11 mouse cellular contexts compared by ENCODE assay signal in the genomic region with DNA sequence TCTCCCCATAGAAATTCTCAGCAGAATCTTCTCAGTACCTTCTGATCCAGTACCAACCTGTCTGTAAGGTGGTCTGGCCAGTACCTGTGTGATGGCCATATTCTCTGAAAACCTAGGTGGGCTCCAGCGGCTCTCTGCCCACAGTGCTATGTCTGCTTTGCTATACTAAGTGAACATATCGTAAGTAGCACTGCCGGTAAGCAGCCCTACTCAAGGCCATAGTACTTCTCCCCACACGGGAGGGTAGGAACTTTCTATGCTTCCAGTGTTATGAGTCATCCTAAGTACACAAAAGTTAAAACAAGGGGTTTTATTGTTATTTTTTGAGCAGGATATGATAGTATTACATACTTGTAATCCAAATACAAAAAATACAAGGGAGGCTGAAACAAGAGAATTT. TPM values are rescaled to one million over a fixed set of nuclear protein-coding genes. Genes with fewer than 3 reads are reported as not detected.
DNase-seq lines count a peak whose midpoint lies in the region; ATAC-seq and TF ChIP-seq lines count a peak whose summit lies in the region.
"Had no signal": no experiment of that assay in that cellular context is flagged by ENCODE, and none has a peak within 500 bp of the region (broad histone marks: within the 10 kb centered on the region; RNA-seq: fewer than 3 reads in every experiment).

No protein-coding gene starts in this region.

- H3K4me3 ChIP-seq in forebrain, embryonic 13.5 days: no peak overlapping the region
- no peak overlapping the region for H3K4me3 ChIP-seq in forebrain, postnatal 0 days (ENCODE audit: low read depth, low read length)
- H3K4me3 ChIP-seq in lung, adult 2 months (replicated peaks; ENCODE audit: extremely low read depth, low read depth, low read length): peak overlapping the region; percentile 4
- peak overlapping the region; percentile 3 for H3K4me3 ChIP-seq in heart, embryonic 15.5 days

- H3K9me3 ChIP-seq in forebrain, embryonic 13.5 days (replicated peaks): no peaks in the 10 kb centered on the region
- no peaks in the 10 kb centered on the region for H3K9me3 ChIP-seq in forebrain, postnatal 0 days (ENCODE audit: low read length)
- H3K9me3 ChIP-seq in heart, embryonic 15.5 days (replicated peaks): no peaks in the 10 kb centered on the region

- no peak overlapping the region for H3K4me2 ChIP-seq in forebrain, embryonic 13.5 days
- H3K4me2 ChIP-seq in forebrain, postnatal 0 days (ENCODE audit: low read depth): no peak overlapping the region
- H3K4me2 ChIP-seq in heart, embryonic 15.5 days: peak overlapping the region; percentile 53

- peaks cover 58% of the 10 kb centered on the region for H3K4me1 ChIP-seq in forebrain, embryonic 13.5 days
- peaks cover 25% of the 10 kb centered on the region for H3K4me1 ChIP-seq in forebrain, postnatal 0 days (ENCODE audit: insufficient read depth)
- peaks cover 58% of the 10 kb centered on the region for H3K4me1 ChIP-seq in lung, adult 2 months (ENCODE audit: control insufficient read depth, insufficient read depth, low read length)
- peaks cover 77% of the 10 kb centered on the region for H3K4me1 ChIP-seq in heart, embryonic 15.5 days (replicated peaks)

- WGBS in forebrain, embryonic 13.5 days: 83% methylated on average over 4 of the region's 4 CpGs
- WGBS in forebrain, postnatal 0 days: 71% methylated on average over 4 of the region's 4 CpGs
- 21% methylated on average over 4 of the region's 4 CpGs for WGBS in lung, adult 2 months
- 33% methylated on average over 4 of the region's 4 CpGs for WGBS in heart, embryonic 15.5 days

- H3K36me3 ChIP-seq in forebrain, embryonic 13.5 days (ENCODE audit: poor library complexity, severe bottlenecking): no peaks in the 10 kb centered on the region
- 0 out of 2 replicates have a peak, but pooled peaks cover 4% of the 10 kb centered on the region for H3K36me3 ChIP-seq in forebrain, postnatal 0 days (ENCODE audit: insufficient read depth)
- H3K36me3 ChIP-seq in heart, embryonic 15.5 days: no peaks in the 10 kb centered on the region

- no peak for TF ChIP-seq CTCF in forebrain, postnatal 0 days (IDR thresholded peaks at IDR 0.05; ENCODE audit: low read depth)
- TF ChIP-seq CTCF in lung, adult 2 months (IDR thresholded peaks at IDR 0.05; ENCODE audit: insufficient read depth, low read length): no peak

- no peaks in the 10 kb centered on the region for H3K27me3 ChIP-seq in forebrain, embryonic 13.5 days
- no peaks in the 10 kb centered on the region for H3K27me3 ChIP-seq in forebrain, postnatal 0 days (ENCODE audit: insufficient read depth, low read length)
- no peaks in the 10 kb centered on the region for H3K27me3 ChIP-seq in heart, embryonic 15.5 days
- H3K27me3 ChIP-seq: CH12.LX had no signal

- TF ChIP-seq POLR2A in lung, adult 2 months (IDR thresholded peaks at IDR 0.05; ENCODE audit: borderline replicate concordance, extremely low read depth, low read depth, low read length): no peak

- no peak for ATAC-seq in forebrain, embryonic 13.5 days
- no peak for ATAC-seq in forebrain, postnatal 0 days
- ATAC-seq in heart, embryonic 15.5 days (replicated peaks; ENCODE audit: insufficient number of reproducible peaks, insufficient read depth, low FRiP score, low read depth): no peak

- H3K9ac ChIP-seq in forebrain, embryonic 13.5 days: no peak overlapping the region
- no peak overlapping the region for H3K9ac ChIP-seq in forebrain, postnatal 0 days
- peak overlapping the region; percentile 30; the same call in 1 of the 2 replicates for H3K9ac ChIP-seq in heart, embryonic 15.5 days

- DNase-seq in forebrain, postnatal 0 days: no peak
- DNase-seq in lung, adult 2 months: peak; percentile 39
- no peak for DNase-seq in lung, adult 18-20 months
- peak; percentile 43 for DNase-seq in lung, postnatal 36 days
- DNase-seq in layer of hippocampus, postnatal 25 days (ENCODE audit: extremely low spot score in 1 of 2, low spot score in 1 of 2): no peak
- DNase-seq in urinary bladder, postnatal 10 days (ENCODE audit: low spot score): no peak
- DNase-seq: kidney, postnatal 14 days had no signal

- 0 out of 2 replicates have a peak overlapping the region, but pooled peaks have one; percentile 91 for H3K27ac ChIP-seq in forebrain, embryonic 13.5 days
- no peak overlapping the region for H3K27ac ChIP-seq in forebrain, postnatal 0 days (ENCODE audit: low read depth, low read length)
- peak overlapping the region; percentile 97 for H3K27ac ChIP-seq in heart, embryonic 15.5 days

RNA-seq across cellular contexts. Expression of gene Ctnnd1, which starts 16.6 kb away (rescaled TPM):
- polyA plus RNA-seq in forebrain, embryonic 13.5 days (2015; fragmentation: Nextera tagmentation; extraction: Ambion mirVana): 31.6 and 32.8 TPM in 2 replicates
- total RNA-seq in forebrain, postnatal 0 days (2014; rRNA removed): 86.2 and 87.7 TPM in 2 replicates
- polyA plus RNA-seq in forebrain, postnatal 0 days (2015; fragmentation: Nextera tagmentation; extraction: Ambion mirVana): 15.7 and 18.1 TPM in 2 replicates
- 86.2 and 130 TPM in 2 replicates for polyA plus RNA-seq in lung, adult 2 months (2012; rRNA removed)
- polyA plus RNA-seq in heart, embryonic 15.5 days (2015; fragmentation: Nextera tagmentation; extraction: Ambion mirVana): 57.6 and 62.9 TPM in 2 replicates
- total RNA-seq in layer of hippocampus, postnatal 25 days (2021): 10 to 100 TPM; 46.1 to 59.1 TPM

RNA-seq across cellular contexts. Expression of gene Btbd18, which starts 24.9 kb away (rescaled TPM):
- 0.25 and 0.31 TPM in 2 replicates for polyA plus RNA-seq in forebrain, embryonic 13.5 days (2015; fragmentation: Nextera tagmentation; extraction: Ambion mirVana)
- total RNA-seq in forebrain, postnatal 0 days (2014; rRNA removed): 0.10 TPM in 1 of 2 replicates, not detected in the other
- 0.13 and 0.25 TPM in 2 replicates for polyA plus RNA-seq in forebrain, postnatal 0 days (2015; fragmentation: Nextera tagmentation; extraction: Ambion mirVana)
- 0.05 TPM in 1 of 2 replicates, not detected in the other for polyA plus RNA-seq in lung, adult 2 months (2012; rRNA removed)
- polyA plus RNA-seq in heart, embryonic 15.5 days (2015; fragmentation: Nextera tagmentation; extraction: Ambion mirVana): 0.10 TPM in 2 replicates
- total RNA-seq in layer of hippocampus, postnatal 25 days (2021): not detected

RNA-seq across cellular contexts. Expression of gene Selenoh, which starts 36.6 kb away (rescaled TPM):
- 418 and 438 TPM in 2 replicates for polyA plus RNA-seq in forebrain, embryonic 13.5 days (2015; fragmentation: Nextera tagmentation; extraction: Ambion mirVana)
- total RNA-seq in forebrain, postnatal 0 days (2014; rRNA removed): 194 and 244 TPM in 2 replicates
- polyA plus RNA-seq in forebrain, postnatal 0 days (2015; fragmentation: Nextera tagmentation; extraction: Ambion mirVana): 228 and 259 TPM in 2 replicates
- 40.4 and 51.7 TPM in 2 replicates for polyA plus RNA-seq in lung, adult 2 months (2012; rRNA removed)
- 203 and 214 TPM in 2 replicates for polyA plus RNA-seq in heart, embryonic 15.5 days (2015; fragmentation: Nextera tagmentation; extraction: Ambion mirVana)
- total RNA-seq in layer of hippocampus, postnatal 25 days (2021): 10 to 100 TPM; 30.3 to 31.5 TPM

RNA-seq across cellular contexts. Expression of gene Gm28635, which starts 43.8 kb away (rescaled TPM):
- not detected in 2 replicates for polyA plus RNA-seq in forebrain, embryonic 13.5 days (2015; fragmentation: Nextera tagmentation; extraction: Ambion mirVana)
- not detected in 2 replicates for total RNA-seq in forebrain, postnatal 0 days (2014; rRNA removed)
- polyA plus RNA-seq in forebrain, postnatal 0 days (2015; fragmentation: Nextera tagmentation; extraction: Ambion mirVana): not detected in 2 replicates
- polyA plus RNA-seq in lung, adult 2 months (2012; rRNA removed): not detected in 2 replicates
- polyA plus RNA-seq in heart, embryonic 15.5 days (2015; fragmentation: Nextera tagmentation; extraction: Ambion mirVana): not detected in 2 replicates
- 1 to 10 TPM in 1 of 2 experiments, not detected in 1; 1.1 TPM for total RNA-seq in layer of hippocampus, postnatal 25 days (2021)
- total RNA-seq: adrenal gland, postnatal 4 days; CH12.LX had no signal

RNA-seq across cellular contexts. Expression of gene Med19, which starts 44.2 kb away (rescaled TPM):
- polyA plus RNA-seq in forebrain, embryonic 13.5 days (2015; fragmentation: Nextera tagmentation; extraction: Ambion mirVana): 54.6 and 56.2 TPM in 2 replicates
- 46.8 and 47.5 TPM in 2 replicates for total RNA-seq in forebrain, postnatal 0 days (2014; rRNA removed)
- 45.8 and 48.7 TPM in 2 replicates for polyA plus RNA-seq in forebrain, postnatal 0 days (2015; fragmentation: Nextera tagmentation; extraction: Ambion mirVana)
- 6.9 and 8.9 TPM in 2 replicates for polyA plus RNA-seq in lung, adult 2 months (2012; rRNA removed)
- polyA plus RNA-seq in heart, embryonic 15.5 days (2015; fragmentation: Nextera tagmentation; extraction: Ambion mirVana): 22.1 and 22.2 TPM in 2 replicates
- total RNA-seq in layer of hippocampus, postnatal 25 days (2021): 10 to 100 TPM; 31.3 to 33.3 TPM

Comparison
In these comparisons a context has a peak if more than half of its experiments do, and no peak if none do; other contexts are left out.
1. DNase-seq: peak in lung, adult 2 months (single experiment) and lung, postnatal 36 days (single experiment); none in forebrain, postnatal 0 days (single experiment), lung, adult 18-20 months (0 of 2), layer of hippocampus, postnatal 25 days (0 of 2) and urinary bladder, postnatal 10 days (single experiment).
2. H3K4me3 ChIP-seq: peak in lung, adult 2 months (single experiment) and heart, embryonic 15.5 days (single experiment); none in forebrain, embryonic 13.5 days (single experiment) and forebrain, postnatal 0 days (single experiment).